Mouse (Mus musculus) lung, embryonic 16.5 days (tissue): ENCODE measurements at regions not wholly inside any gene's neighbourhood (a gene's known extent, or its start where the extent isn't known, plus 50 kb on each side); places are given as distances from the start of the nearest gene placed in this dataset.
A peak's percentile ranks its signal among the peaks of the same experiment; 100 is the strongest.

Experiments used
- ATAC-seq: fragments of 200-750 bp; cut with Nextera tagmentation; 2 replicates; pipeline ENCODE4 v1.8.0; 2017; ENCODE audit warnings: low read depth, mild to moderate bottlenecking, moderate library complexity
- H3K27ac ChIP-seq: fragments of 300-500 bp; sonication (generic); 2 replicates; pipeline ENCODE4 v1.5.1; 2014; ENCODE audit warnings: mild to moderate bottlenecking, control low read depth, low read length
- H3K27me3 ChIP-seq: fragments of 300-500 bp; sonication (generic); 2 replicates; pipeline ENCODE4 v1.6.1; 2014; ENCODE audit warnings: low read depth, low read length, mixed read lengths; ENCODE audit not compliant: control insufficient read depth, insufficient read depth
- H3K36me3 ChIP-seq: fragments of 300-500 bp; sonication (generic); 2 replicates; pipeline ENCODE4 v1.6.1; 2014; ENCODE audit warnings: low read length; ENCODE audit not compliant: control insufficient read depth, insufficient read depth
- H3K4me1 ChIP-seq: fragments of 300-500 bp; sonication (generic); replicated peaks from 2 replicates; pipeline ENCODE4 v1.6.1; 2014; ENCODE audit warnings: low read length, mixed read lengths; ENCODE audit not compliant: control insufficient read depth, insufficient read depth
- H3K4me2 ChIP-seq: fragments of 300-500 bp; sonication (generic); 2 replicates; pipeline ENCODE4 v1.6.1; 2014; ENCODE audit warnings: low read depth, low read length, control low read depth
- H3K4me3 ChIP-seq: fragments of 300-500 bp; sonication (generic); 2 replicates; pipeline ENCODE4 v1.5.1; 2014; ENCODE audit warnings: mild to moderate bottlenecking, low read length, control low read depth
- H3K9ac ChIP-seq: fragments of 300-500 bp; sonication (generic); 2 replicates; pipeline ENCODE4 v1.6.1; 2014; ENCODE audit warnings: low read length, control low read depth
- H3K9me3 ChIP-seq: fragments of 300-500 bp; sonication (generic); 2 replicates; pipeline ENCODE4 v1.6.1; 2016; ENCODE audit warnings: low read length; ENCODE audit not compliant: control insufficient read depth
- WGBS: fragments of 180-500 bp; shearing (Covaris S2); extraction: QIAGEN DNeasy Blood & Tissue Kit; methylation state at CpG from one replicate; pipeline ENCODE4 v1.1.7; 2014; 5-methylcytosine and 5-hydroxymethylcytosine counted together

- H3K4me2 ChIP-seq: no peak overlapping the region
- no peak for ATAC-seq
- no peaks in the 10 kb centered on the region for H3K9me3 ChIP-seq
- no peak overlapping the region for H3K27ac ChIP-seq
- WGBS: 57% methylated on average over 9 of the region's 9 CpGs
- no peaks in the 10 kb centered on the region for H3K4me1 ChIP-seq
- H3K4me3 ChIP-seq: no peak overlapping the region
- no peaks in the 10 kb centered on the region for H3K27me3 ChIP-seq
- H3K9ac ChIP-seq: no peak overlapping the region
- no peaks in the 10 kb centered on the region for H3K36me3 ChIP-seq
Measured at GRCm38 (mm10) chr4:131132781-131133180, 188.6 kb downstream of the Matn1 start.

- no peaks in the 10 kb centered on the region for H3K36me3 ChIP-seq
- no peak overlapping the region for H3K9ac ChIP-seq
- no peaks in the 10 kb centered on the region for H3K9me3 ChIP-seq
- no peaks in the 10 kb centered on the region for H3K27me3 ChIP-seq
- no peak overlapping the region for H3K4me3 ChIP-seq
- H3K4me1 ChIP-seq: no peaks in the 10 kb centered on the region
- ATAC-seq: no peak
- WGBS: 74% methylated on average over 4 of the region's 4 CpGs
- H3K27ac ChIP-seq: no peak overlapping the region
- H3K4me2 ChIP-seq: no peak overlapping the region
Measured at GRCm38 (mm10) chr4:131135841-131136240, 191.7 kb downstream of the Matn1 start.

- 79% methylated on average over 13 of the region's 13 CpGs for WGBS
- Histone ChIP-seq H3K36me3 (no peaks in the 10 kb centered on the region), H3K4me3 (no peak overlapping the region), H3K9ac (no peak overlapping the region), H3K27me3 (no peaks in the 10 kb centered on the region), H3K4me2 (no peak overlapping the region), H3K9me3 (no peaks in the 10 kb centered on the region), H3K4me1 (no peaks in the 10 kb centered on the region), H3K27ac (no peak overlapping the region)
- no peak for ATAC-seq
Measured at GRCm38 (mm10) chr4:131138891-131139290, 194.7 kb downstream of the Matn1 start.

GRCm38 (mm10) chr4:131141890-131142465, 197.8 kb downstream of the Matn1 start:
- ATAC-seq: no peak
- no peak overlapping the region for H3K4me2 ChIP-seq
- no peaks in the 10 kb centered on the region for H3K27me3 ChIP-seq
- H3K4me3 ChIP-seq: no peak overlapping the region
- H3K9me3 ChIP-seq: peaks cover 4% of the 10 kb centered on the region; the same call in 1 of the 2 replicates
- no peaks in the 10 kb centered on the region for H3K36me3 ChIP-seq
- H3K9ac ChIP-seq: no peak overlapping the region
- WGBS: 77% methylated on average over 17 of the region's 17 CpGs
- H3K4me1 ChIP-seq: no peaks in the 10 kb centered on the region
- no peak overlapping the region for H3K27ac ChIP-seq

- Histone ChIP-seq H3K27ac (no peak overlapping the region), H3K9ac (no peak overlapping the region), H3K4me1 (no peaks in the 10 kb centered on the region), H3K27me3 (peaks cover 2% of the 10 kb centered on the region; the same call in 1 of the 2 replicates), H3K4me2 (no peak overlapping the region), H3K4me3 (no peak overlapping the region), H3K9me3 (peaks cover 4% of the 10 kb centered on the region; the same call in 1 of the 2 replicates), H3K36me3 (no peaks in the 10 kb centered on the region)
- 66% methylated on average over 1 of the region's 1 CpGs for WGBS
- no peak for ATAC-seq
Measured at GRCm38 (mm10) chr4:131145507-131145906, 201.3 kb downstream of the Matn1 start.

- Histone ChIP-seq H3K4me1 (no peaks in the 10 kb centered on the region), H3K4me3 (no peak overlapping the region), H3K36me3 (no peaks in the 10 kb centered on the region), H3K9me3 (peaks cover 4% of the 10 kb centered on the region; the same call in 1 of the 2 replicates), H3K27ac (no peak overlapping the region), H3K27me3 (peaks cover 2% of the 10 kb centered on the region; the same call in 1 of the 2 replicates), H3K4me2 (no peak overlapping the region), H3K9ac (no peak overlapping the region)
- WGBS: 56% methylated on average over 16 of the region's 16 CpGs
- ATAC-seq: no peak
Measured at GRCm38 (mm10) chr4:131148042-131148747, 204.0 kb downstream of the Matn1 start.

- ATAC-seq: no peak
- no peaks in the 10 kb centered on the region for H3K36me3 ChIP-seq
- peaks cover 4% of the 10 kb centered on the region; the same call in 1 of the 2 replicates for H3K9me3 ChIP-seq
- WGBS: 72% methylated on average over 5 of the region's 5 CpGs
- no peaks in the 10 kb centered on the region for H3K4me1 ChIP-seq
- H3K9ac ChIP-seq: no peak overlapping the region
- H3K4me2 ChIP-seq: no peak overlapping the region
- no peak overlapping the region for H3K27ac ChIP-seq
- no peak overlapping the region for H3K4me3 ChIP-seq
- peaks cover 2% of the 10 kb centered on the region; the same call in 1 of the 2 replicates for H3K27me3 ChIP-seq
Measured at GRCm38 (mm10) chr4:131149466-131149865, 205.3 kb downstream of the Matn1 start.

GRCm38 (mm10) chr4:131159712-131160111, 215.5 kb downstream of the Matn1 start:
- Histone ChIP-seq H3K4me3 (no peak overlapping the region), H3K27ac (no peak overlapping the region), H3K27me3 (peaks cover 3% of the 10 kb centered on the region; the same call in 1 of the 2 replicates), H3K4me1 (peaks cover 4% of the 10 kb centered on the region; the same call in 1 of the 2 replicates), H3K9ac (no peak overlapping the region), H3K36me3 (no peaks in the 10 kb centered on the region), H3K9me3 (no peaks in the 10 kb centered on the region), H3K4me2 (no peak overlapping the region)
- 17% methylated on average over 5 of the region's 5 CpGs for WGBS
- ATAC-seq: 0 out of 2 replicates have a peak, but pooled peaks have one; percentile 28

- no peaks in the 10 kb centered on the region for H3K9me3 ChIP-seq
- H3K4me1 ChIP-seq: peaks cover 4% of the 10 kb centered on the region; the same call in 1 of the 2 replicates
- H3K36me3 ChIP-seq: no peaks in the 10 kb centered on the region
- no peak for ATAC-seq
- H3K4me3 ChIP-seq: no peak overlapping the region
- H3K9ac ChIP-seq: no peak overlapping the region
- H3K4me2 ChIP-seq: no peak overlapping the region
- peaks cover 3% of the 10 kb centered on the region; the same call in 1 of the 2 replicates for H3K27me3 ChIP-seq
- no peak overlapping the region for H3K27ac ChIP-seq
- 28% methylated on average over 5 of the region's 5 CpGs for WGBS
Measured at GRCm38 (mm10) chr4:131160135-131160534, 215.9 kb downstream of the Matn1 start.
